Mouse (Mus musculus) G1E (cell line): ENCODE results near the gene Krit1. TPM values are rescaled to one million over a fixed set of nuclear protein-coding genes. Genes with fewer than 3 reads are reported as not detected.
"Not testable (repeated sequence)": the region's sequence is repeated elsewhere in the genome, so short reads cannot be mapped to it uniquely, and the experiment has no call there.

Experiments
- ATAC-seq: 2 replicates; pipeline ENCODE4 v1.8.0; 2016; ENCODE audit warnings: mild to moderate bottlenecking; ENCODE audit not compliant: insufficient number of reproducible peaks, poor library complexity, low FRiP score, severe bottlenecking; ENCODE audit errors: extremely low read depth
- DNase-seq: peaks from one replicate; pipeline ENCODE4 v3.0.0; 2012; ENCODE audit warnings: low spot score
- H3K27me3 ChIP-seq: 2 replicates; pipeline ENCODE4 v1.6.1; 2012; ENCODE audit warnings: mild to moderate bottlenecking, low read length, inconsistent platforms; ENCODE audit not compliant: insufficient read depth
- H3K36me3 ChIP-seq: replicated peaks from 2 replicates; pipeline ENCODE3; 2012; ENCODE audit warnings: mild to moderate bottlenecking, inconsistent platforms
- H3K4me1 ChIP-seq: 2 replicates; pipeline ENCODE4 v1.6.1; 2012; ENCODE audit warnings: low read depth, low read length, inconsistent platforms, mixed read lengths; ENCODE audit not compliant: insufficient read depth
- H3K4me3 ChIP-seq: 2 replicates; pipeline ENCODE4 v1.5.1; 2012; ENCODE audit warnings: low read depth, mild to moderate bottlenecking, inconsistent platforms, low read length, moderate library complexity, mixed read lengths
- H3K9me3 ChIP-seq: replicated peaks from 2 replicates; pipeline ENCODE4 v1.6.1; 2012; ENCODE audit warnings: inconsistent platforms
- CTCF ChIP-seq: IDR thresholded peaks from 2 replicates; pipeline ENCODE4 v1.5.1; 2012; ENCODE audit warnings: low read depth, low read length, inconsistent platforms, mixed read lengths
- GATA1 ChIP-seq: IDR thresholded peaks from 2 replicates; pipeline ENCODE4 v1.6.1; 2012; ENCODE audit warnings: borderline replicate concordance, low read length, inconsistent platforms, mixed read lengths
- GATA2 ChIP-seq: IDR thresholded peaks from 2 replicates; pipeline ENCODE4 v1.6.1; 2012; ENCODE audit warnings: low read depth, low read length, inconsistent platforms, borderline replicate concordance
- POLR2AphosphoS5 ChIP-seq: IDR thresholded peaks from 2 replicates; pipeline ENCODE4 v1.6.1; 2012; ENCODE audit warnings: low read depth, low read length, inconsistent platforms; ENCODE audit not compliant: insufficient replicate concordance
- TAL1 ChIP-seq: conservative IDR thresholded peaks from 2 replicates; pipeline ENCODE4 v1.6.1; 2012; ENCODE audit warnings: low read depth, low read length, inconsistent platforms, mixed read lengths
- polyA plus RNA-seq: library from polyadenylated mRNA; stranded (reverse); fragments of >175 nt; gene quantifications from 2 replicates; pipeline ENCODE4 v1.2.3, GENCODE M21; 2012
- total RNA-seq, 2 experiments: library from RNA; stranded (forward) in 1 of 2; stranded (reverse) in 1 of 2; fragments of 200-1000 nt in 1 of 2; fragments of >200 nt in 1 of 2; fragmentation: Nextera tagmentation in 1 of 2; gene quantifications; 2 replicates each; pipeline ENCODE4 v1.2.3; 2014 to 2017

Gene Krit1
- total and polyA plus RNA-seq, 3 experiments = 8.2 to 166 (median 94.1) TPM

- Histone ChIP-seq H3K36me3 (peaks cover 4% of the 10 kb centered on the region), H3K27me3 (no peaks in the 10 kb centered on the region), H3K4me1 (peaks cover 6% of the 10 kb centered on the region), H3K4me3 (no peak overlapping the region), H3K9me3 (no peaks in the 10 kb centered on the region)
- DNase-seq (no peak), ATAC-seq (no peak)
- no peak for TF ChIP-seq CTCF
- no peak for TF ChIP-seq GATA1
- no peak for TF ChIP-seq POLR2AphosphoS5
- TF ChIP-seq TAL1 = no peak
- no peak for TF ChIP-seq GATA2
Measured at GRCm38 (mm10) chr5:3889201-3889600, 86.2 kb downstream of the Krit1 start.

GRCm38 (mm10) chr5:3893459-3894293 is 90.7 kb downstream of the Krit1 start, which contains the start of gene Mterf1a:
TSS of gene Mterf1a (minus strand) at chr5:3893933.
- peak within 1 kb of the TSS; percentile 66 for H3K4me3 ChIP-seq
- H3K36me3 ChIP-seq, H3K9me3 ChIP-seq, H3K4me1 ChIP-seq, H3K27me3 ChIP-seq, DNase-seq: not testable (repeated sequence)
- peak; percentile 99 for ATAC-seq

- not testable (repeated sequence) for ATAC-seq, H3K27me3 ChIP-seq, H3K4me1 ChIP-seq, H3K36me3 ChIP-seq, DNase-seq, H3K9me3 ChIP-seq, H3K4me3 ChIP-seq
Measured at GRCm38 (mm10) chr5:3894294-3894619, 91.3 kb downstream of the Krit1 start.

Other genes starting within 250 kb of the Krit1 start
- 20.0 and 23.1 TPM in 2 replicates for gene 1700109H08Rik, start 231.6 kb upstream of the Krit1 start, total RNA-seq (2014; fragmentation: Nextera tagmentation)
- gene 1700109H08Rik, start 231.6 kb upstream of the Krit1 start, total RNA-seq (2017) = 6.0 and 9.5 TPM in 2 replicates
- 0.30 and 0.59 TPM in 2 replicates for gene 1700109H08Rik, start 231.6 kb upstream of the Krit1 start, polyA plus RNA-seq
- gene Pex1, start 207.1 kb upstream of the Krit1 start, total RNA-seq (2014; fragmentation: Nextera tagmentation) = 34.4 and 48.0 TPM in 2 replicates
- gene Pex1, start 207.1 kb upstream of the Krit1 start, total RNA-seq (2017) = 27.4 and 29.0 TPM in 2 replicates
- 3.9 and 4.9 TPM in 2 replicates for gene Pex1, start 207.1 kb upstream of the Krit1 start, polyA plus RNA-seq
- 21.6 and 60.5 TPM in 2 replicates for gene Rbm48, start 206.6 kb upstream of the Krit1 start, total RNA-seq (2014; fragmentation: Nextera tagmentation)
- gene Rbm48, start 206.6 kb upstream of the Krit1 start, total RNA-seq (2017) = 28.9 and 38.8 TPM in 2 replicates
- gene Rbm48, start 206.6 kb upstream of the Krit1 start, polyA plus RNA-seq = 2.8 and 4.0 TPM in 2 replicates
- gene Tmbim7, start 152.0 kb upstream of the Krit1 start, total RNA-seq (2014; fragmentation: Nextera tagmentation) = not detected in 2 replicates
- gene Tmbim7, start 152.0 kb upstream of the Krit1 start, total RNA-seq (2017) = not detected in 2 replicates
- gene Tmbim7, start 152.0 kb upstream of the Krit1 start, polyA plus RNA-seq = not detected in 2 replicates
- gene Gatad1, start 146.0 kb upstream of the Krit1 start, total RNA-seq (2014; fragmentation: Nextera tagmentation) = 202 and 212 TPM in 2 replicates
- gene Gatad1, start 146.0 kb upstream of the Krit1 start, total RNA-seq (2017) = 202 and 227 TPM in 2 replicates
- 60.2 and 81.6 TPM in 2 replicates for gene Gatad1, start 146.0 kb upstream of the Krit1 start, polyA plus RNA-seq
- 38.2 and 44.5 TPM in 2 replicates for gene Ankib1, start 259 bp upstream of the Krit1 start, total RNA-seq (2014; fragmentation: Nextera tagmentation)
- 38.2 and 42.2 TPM in 2 replicates for gene Ankib1, start 259 bp upstream of the Krit1 start, total RNA-seq (2017)
- gene Ankib1, start 259 bp upstream of the Krit1 start, polyA plus RNA-seq = 12.0 and 12.6 TPM in 2 replicates
- gene Lrrd1, start 42.0 kb downstream of the Krit1 start, total RNA-seq (2014; fragmentation: Nextera tagmentation) = not detected in 2 replicates
- gene Lrrd1, start 42.0 kb downstream of the Krit1 start, total RNA-seq (2017) = 0.17 and 0.22 TPM in 2 replicates
- gene Lrrd1, start 42.0 kb downstream of the Krit1 start, polyA plus RNA-seq = 0.02 TPM in 1 of 2 replicates, not detected in the other
- gene Mterf1a, start 90.7 kb downstream of the Krit1 start, total RNA-seq (2014; fragmentation: Nextera tagmentation) = 18.8 and 22.9 TPM in 2 replicates
- gene Mterf1a, start 90.7 kb downstream of the Krit1 start, total RNA-seq (2017) = 34.8 and 42.3 TPM in 2 replicates
- 0.88 and 0.92 TPM in 2 replicates for gene Mterf1a, start 90.7 kb downstream of the Krit1 start, polyA plus RNA-seq
- gene Akap9, start 124.9 kb downstream of the Krit1 start, total RNA-seq (2014; fragmentation: Nextera tagmentation) = 119 and 142 TPM in 2 replicates
- gene Akap9, start 124.9 kb downstream of the Krit1 start, total RNA-seq (2017) = 48.3 and 58.1 TPM in 2 replicates
- 31.2 and 34.4 TPM in 2 replicates for gene Akap9, start 124.9 kb downstream of the Krit1 start, polyA plus RNA-seq